Mouse (Mus musculus) G1E-ER4 (cell line): ENCODE measurements around the gene Thtpa. TPM values are rescaled to one million over a fixed set of nuclear protein-coding genes. Genes with fewer than 3 reads are reported as not detected.

Experiments used
- GATA1 ChIP-seq: IDR thresholded peaks from one replicate; pipeline ENCODE4 v1.8.0; 2012; ENCODE audit warnings: low read length, inconsistent platforms
- polyA plus RNA-seq: library from polyadenylated mRNA; stranded (reverse); fragments of >175 nt; gene quantifications from 2 replicates; pipeline ENCODE4 v1.2.3, GENCODE M21; 2012

Thtpa gene
- polyA plus RNA-seq, 1 experiment: 4.0 TPM

DNA sequence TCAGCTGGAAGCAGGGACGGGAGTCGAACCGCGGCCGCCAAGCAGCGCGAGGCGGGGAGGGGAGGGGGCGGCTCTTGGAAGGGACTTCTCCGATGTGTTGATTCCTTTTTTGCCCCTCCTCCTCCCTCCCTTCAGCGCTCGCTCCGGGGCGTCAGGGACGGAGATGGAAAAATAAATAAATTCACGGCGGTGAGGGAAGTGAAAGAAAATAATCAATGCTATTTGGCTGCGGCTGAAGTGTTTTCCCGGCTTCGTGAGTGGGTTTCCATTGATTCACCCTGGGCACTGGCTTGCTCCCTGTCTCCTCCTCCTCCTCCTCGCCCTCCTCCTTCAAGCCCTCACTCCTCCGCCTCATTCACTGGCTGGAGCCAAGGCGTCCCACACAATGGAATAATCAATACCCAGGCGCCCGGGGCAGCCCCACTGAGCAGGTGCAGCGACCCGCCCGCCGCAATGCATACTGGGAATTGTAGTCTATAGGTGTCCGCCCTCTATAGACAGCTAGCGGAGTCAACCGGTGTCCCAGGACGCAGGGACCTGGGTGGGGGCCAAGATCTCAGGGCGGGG is 2.5 kb upstream of the Thtpa start, which contains the start of gene Zfhx2:
TSS of gene Zfhx2 (minus strand) at position 314 of the 567 bp plus-strand sequence.
- TF ChIP-seq GATA1: no peak

DNA sequence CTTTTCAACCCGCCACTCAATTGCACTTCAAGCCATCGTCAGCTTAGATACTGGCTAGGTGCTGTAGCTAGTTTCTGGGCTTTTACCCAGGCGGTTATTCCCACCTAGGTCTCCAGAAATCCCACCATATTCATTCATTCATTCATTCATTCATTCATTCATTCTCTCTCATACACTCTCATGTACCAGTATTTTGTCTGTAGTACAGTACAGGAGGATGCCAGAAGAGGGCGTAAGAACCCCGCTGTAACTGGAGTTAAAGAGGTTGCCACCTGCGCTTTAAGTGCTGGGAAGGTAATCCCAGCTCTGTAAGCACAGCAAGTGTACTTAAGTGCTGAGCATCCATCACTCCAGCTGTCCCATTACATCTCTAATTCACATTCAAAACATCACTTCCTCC is 657 bp upstream of the Thtpa start:
- no peak for TF ChIP-seq GATA1

DNA sequence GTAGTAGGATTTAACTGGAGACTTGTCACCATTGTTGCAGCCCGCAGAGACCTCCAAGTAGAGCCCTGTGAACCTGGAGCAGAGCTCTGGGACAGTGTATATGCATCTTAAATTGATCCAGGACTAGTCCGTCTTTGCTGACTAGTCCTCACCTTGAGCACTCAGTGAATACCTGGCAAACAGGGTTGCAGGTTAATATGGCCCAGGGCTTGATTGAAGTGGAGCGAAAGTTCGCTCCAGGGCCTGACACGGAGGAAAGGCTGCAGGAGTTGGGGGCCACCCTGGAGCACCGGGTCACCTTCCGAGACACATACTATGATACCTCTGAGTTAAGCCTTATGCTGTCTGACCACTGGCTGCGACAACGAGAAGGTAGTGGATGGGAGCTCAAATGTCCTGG is 679 bp downstream of the Thtpa start:
- no peak for TF ChIP-seq GATA1

DNA sequence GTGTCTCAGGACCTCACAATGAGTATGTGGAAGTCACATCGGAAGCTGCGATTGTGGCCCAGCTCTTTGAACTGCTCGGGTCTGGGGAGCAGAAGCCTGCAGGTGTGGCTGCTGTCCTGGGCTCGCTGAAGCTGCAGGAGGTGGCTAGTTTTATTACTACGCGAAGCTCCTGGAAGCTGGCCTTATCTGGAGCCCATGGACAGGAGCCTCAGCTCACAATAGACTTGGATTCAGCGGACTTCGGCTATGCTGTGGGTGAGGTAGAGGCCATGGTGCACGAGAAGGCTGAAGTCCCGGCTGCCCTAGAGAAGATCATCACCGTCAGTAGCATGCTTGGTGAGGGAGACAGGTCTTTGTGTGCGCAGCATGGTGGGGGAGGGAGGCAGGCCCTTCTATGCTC is 1.1 kb downstream of the Thtpa start:
- no peak for TF ChIP-seq GATA1

DNA sequence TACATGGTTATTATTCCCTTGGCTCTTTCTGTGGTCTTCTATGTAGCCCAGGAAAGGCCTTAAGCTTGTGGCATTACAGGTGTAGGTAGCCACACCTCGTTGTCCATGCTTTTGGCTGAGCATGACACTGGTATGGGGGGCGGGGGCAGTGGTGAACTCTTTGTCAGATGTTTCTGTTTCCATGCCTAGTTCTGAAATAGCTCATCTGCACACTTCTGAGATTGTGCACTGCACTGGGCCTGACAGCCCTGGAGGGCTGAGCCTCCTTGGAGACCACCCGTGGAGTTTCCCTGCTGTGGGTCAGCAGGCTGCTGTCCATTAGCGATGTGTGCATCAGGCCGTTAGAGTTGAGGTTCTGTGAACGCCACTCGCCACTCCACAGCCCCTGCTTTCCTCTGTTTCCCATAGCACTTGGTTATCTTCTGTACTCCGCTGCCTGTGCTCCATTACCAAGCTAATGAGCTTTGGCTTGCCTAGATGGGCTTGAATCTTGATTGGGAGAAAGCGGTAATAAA is 2.0 kb downstream of the Thtpa start:
- no peak for TF ChIP-seq GATA1

DNA sequence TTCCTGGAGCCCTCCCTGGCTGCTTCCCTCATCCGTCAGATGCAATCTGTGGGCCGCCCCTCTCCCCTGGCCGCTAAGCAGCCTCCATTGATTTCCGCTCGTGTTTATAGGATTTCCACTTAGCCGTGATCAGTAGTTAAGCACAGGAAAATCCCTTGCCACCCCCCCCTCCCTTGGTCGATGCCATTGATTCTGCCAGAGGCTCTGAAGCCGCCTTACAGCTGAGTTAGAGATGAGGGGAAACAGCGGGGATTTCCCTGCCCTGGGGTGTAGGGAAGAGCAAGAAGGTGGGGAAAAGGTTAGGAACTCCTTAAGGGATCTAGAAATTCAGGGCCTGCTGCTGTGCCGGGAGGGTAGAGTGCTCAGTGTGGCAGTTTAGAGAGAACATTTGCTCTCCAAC is 3.1 kb downstream of the Thtpa start:
- no peak for TF ChIP-seq GATA1

DNA sequence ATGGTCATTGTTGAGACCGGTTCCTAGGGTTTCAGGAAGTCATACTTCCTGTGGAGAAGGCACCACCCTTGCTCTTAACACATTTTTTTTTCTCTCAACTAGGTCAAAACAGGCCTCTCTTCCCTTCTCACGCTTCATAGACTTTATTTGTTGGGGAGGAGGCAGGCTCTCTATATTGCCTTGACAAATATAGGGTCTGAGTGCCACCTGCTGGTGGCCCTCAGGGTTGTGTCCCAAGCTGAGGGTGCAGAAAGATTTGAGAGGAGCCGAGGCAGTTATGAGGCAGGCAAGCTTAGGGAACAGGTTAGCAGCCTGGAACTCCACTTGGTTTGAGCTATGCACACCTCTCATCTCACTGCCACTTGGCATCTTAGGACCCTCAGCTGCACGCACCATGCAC is 3.5 kb downstream of the Thtpa start:
- no peak for TF ChIP-seq GATA1

DNA sequence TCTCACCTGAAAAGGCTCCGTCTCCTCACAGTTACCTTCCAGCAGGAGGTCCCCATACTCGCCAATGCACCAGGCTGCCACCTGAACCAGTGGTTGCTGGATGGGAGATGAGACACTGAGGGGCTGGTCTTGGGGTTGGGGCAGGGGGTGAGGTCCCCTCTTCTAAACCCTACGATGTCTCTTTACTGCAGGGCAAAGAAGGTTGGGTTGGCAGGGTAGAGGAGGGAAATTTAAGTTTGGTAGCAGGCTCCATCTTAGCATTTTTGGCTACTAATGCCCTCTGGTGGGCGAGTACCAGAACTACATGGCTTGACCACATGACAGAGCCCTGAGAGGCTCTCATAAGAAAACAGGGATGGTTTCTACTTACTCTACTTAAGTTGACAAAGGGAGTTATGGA is 7.0 kb downstream of the Thtpa start:
- TF ChIP-seq GATA1: no peak

DNA sequence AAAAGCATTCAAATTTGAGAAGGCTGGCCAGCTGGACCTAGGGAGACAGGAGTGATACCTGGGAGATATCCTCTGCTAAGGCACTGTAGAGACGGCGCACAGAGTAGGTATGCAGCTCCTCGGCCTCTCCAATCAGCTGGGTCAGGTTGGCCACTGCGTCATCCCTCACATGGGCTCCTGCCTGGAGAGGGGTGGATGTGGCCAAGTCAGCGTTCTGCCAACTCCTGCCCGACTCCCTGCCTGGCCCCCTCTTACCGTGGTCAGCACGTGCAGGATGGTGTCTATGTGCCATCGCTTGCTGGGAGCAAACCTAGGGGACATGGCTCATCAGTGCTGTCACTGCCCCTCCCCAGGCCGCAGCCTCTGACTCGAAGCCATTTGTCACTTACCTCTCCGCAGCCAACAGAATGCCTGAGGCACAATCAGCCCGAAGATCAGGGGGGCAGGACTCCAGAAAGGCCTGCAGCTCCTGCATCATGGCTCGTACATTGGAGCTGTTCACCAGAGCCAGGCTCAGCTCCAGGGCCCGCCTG is 7.7 kb downstream of the Thtpa start:
- TF ChIP-seq GATA1: no peak

DNA sequence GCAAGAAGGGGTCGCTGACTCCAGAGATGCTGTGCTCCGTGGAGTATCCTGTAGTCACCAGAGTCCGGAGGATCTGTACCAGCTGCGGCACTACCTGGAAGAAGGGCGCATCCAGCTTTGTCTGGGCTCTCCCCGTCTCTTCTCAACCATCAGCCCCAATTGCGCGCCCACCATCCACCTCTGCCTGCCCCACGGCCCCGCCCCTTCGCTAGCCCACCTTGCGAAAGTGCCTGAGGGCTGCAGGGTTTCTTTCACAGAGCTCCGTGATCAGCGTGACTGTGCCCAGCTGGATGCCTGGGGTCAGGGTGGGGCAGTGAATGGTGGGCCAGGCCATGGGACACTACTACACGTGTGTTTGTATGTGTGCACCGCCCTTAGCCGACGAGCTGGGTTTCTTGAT is 9.8 kb downstream of the Thtpa start:
- no peak for TF ChIP-seq GATA1

DNA sequence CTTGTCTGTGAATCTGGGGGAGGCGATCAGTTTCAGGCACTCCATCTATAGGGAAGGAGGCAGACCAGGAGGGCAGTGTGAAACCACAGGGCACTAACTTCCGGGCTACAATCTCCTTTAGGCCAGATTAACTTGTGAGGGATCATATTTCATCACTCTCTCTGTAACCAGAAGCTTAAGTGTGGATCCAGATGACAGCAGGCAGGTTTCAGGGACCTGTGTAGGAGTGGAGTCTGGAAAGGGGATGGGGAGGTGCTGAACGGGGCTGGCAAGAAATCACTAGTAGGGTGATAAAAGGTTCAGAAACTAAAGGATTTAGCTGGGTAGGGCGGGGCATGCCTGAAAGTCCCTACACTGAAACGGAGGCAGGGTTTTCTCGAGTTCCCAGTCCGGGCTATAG is 10.8 kb downstream of the Thtpa start:
- TF ChIP-seq GATA1: no peak

DNA sequence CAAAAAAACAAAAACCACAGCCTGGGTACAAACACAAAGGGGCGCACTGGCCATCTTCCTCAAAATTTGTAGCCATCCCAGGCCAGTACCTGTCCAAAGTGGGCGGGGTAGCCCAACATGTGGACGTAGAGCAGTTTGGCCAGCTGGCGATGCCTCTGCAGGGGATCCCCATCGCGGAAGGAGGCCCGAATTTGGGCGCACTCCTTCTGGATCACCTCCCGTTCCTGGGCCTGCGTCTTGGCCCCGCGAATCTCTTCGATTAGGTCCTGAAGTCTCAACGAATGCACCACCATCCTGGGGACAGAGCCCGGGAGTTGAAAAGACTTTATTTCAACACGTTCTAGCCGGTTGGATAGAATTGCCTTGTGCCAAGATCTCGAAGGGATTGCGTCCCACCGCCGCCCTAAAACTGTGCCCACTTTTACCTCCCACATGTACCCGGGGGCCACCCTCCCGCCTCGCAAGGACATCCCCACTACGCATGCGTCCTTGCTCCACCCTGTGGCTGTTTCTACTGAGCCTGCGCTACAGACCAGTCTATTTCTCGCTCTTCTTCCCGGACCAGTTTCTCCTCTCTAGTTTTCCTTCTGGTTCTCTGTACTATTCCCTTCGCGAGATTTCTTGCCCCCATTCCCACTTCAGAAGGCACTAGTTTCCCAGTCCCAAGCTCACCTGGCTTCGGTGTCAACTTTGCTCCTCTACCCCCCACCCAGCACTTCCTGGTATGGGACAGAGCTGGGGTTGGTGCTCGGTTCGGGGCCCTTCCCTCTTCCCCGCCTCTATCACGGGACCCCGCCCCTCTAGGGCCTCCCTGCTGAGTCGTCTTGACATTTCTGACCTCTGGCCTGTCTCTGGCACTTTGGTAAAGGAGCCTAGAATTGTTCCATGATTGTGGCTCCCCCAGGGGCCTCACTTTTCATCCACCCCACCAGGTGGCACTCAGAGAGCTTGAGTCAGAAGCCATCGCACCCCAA is 11.5 kb downstream of the Thtpa start, which contains the start of gene Ap1g2:
TSS of gene Ap1g2 (minus strand) at position 758 of the 974 bp plus-strand sequence.
- TF ChIP-seq GATA1: no peak

DNA sequence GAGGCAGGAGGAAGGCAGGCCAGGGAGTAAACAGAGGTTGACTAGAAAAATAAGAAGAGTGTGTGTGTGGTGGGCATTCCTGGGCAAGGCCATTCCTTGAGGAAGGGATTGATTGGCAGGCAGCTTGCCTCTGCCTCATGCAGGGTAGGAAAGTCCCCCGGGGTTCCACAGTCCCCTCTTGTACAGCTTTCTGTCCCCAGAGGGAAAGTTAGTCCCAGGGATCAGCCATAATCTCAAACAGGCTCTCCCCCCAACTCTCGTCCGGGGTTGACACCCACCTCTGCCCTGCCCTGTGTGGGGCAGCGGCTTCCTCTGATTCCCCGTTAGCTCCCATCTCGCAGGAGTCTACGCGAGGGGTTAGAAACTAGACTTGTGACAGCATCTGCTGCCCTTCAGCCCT is 12.4 kb downstream of the Thtpa start:
- no peak for TF ChIP-seq GATA1

DNA sequence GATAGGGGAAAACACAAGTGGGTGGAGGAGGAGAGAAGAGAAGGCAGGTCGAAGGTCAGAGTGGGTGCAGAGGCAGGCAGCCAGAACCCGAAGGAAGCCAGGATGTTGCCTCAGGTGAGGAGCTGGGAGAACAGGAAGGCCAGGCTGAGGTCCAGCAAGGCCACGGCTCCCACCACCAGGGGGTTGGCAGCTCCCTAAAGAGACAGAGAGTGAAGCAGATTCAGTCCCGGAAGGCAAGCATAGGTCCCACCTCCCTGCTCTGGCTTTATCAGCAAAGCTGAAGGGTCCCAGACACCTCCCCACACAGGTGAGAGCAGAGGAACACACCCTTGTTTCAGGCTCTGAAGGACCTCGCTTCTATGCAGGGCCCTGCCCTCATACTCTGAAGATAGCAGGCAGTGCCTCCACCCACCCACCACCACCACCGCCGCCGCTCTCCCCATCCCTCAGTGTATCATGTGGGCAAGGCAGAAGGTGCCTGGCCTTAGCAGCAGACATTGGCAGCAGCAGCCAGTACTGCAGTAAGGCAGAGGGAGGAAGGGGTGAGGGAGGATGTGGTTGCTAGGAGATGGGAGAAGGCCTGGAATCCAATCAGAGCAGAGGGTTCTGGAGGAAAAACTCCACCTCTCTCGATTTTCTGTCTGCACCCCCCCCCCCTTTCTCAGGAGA is 13.8 kb downstream of the Thtpa start:
- no peak for TF ChIP-seq GATA1

DNA sequence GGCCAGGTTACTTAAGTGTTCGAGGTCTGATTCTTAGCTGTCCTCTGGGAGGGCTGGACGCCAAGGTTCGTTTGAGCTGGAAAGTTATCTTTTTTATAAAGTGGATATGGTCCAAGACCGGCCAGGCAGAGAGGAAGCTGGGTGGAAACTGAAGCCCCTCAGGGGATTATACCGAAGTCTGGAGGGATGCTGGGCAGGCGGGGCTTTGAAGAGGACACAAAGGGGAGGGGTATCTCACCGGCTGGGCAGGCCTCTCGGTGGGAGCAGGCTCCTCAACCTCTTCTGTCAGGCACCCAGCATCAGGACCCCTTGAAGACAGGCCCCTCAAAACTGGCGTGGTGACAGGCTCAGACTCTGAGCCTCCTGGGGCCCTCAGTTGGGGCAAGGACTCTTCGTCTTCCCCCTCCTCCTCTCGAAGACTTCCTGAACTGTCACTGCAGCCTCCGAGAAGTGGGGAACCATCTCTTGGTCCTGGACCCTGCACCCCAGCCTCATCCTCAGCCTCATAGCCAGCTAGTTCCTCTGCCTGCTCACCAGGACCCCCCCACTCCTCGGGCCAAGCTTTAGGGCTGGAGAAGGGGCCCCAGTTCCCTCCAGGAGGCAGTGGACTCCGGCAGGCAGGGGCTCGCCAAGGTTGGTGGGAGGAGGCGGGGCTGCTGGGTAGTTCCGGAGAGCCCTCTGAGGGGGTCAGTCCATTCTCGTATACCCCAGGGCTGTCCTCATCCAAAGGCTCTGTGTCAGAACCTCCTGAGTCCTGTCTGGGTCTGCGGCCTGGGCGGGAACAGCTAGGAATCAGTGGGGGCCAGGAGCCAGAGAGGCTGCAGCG is 14.7 kb downstream of the Thtpa start:
- TF ChIP-seq GATA1: no peak

DNA sequence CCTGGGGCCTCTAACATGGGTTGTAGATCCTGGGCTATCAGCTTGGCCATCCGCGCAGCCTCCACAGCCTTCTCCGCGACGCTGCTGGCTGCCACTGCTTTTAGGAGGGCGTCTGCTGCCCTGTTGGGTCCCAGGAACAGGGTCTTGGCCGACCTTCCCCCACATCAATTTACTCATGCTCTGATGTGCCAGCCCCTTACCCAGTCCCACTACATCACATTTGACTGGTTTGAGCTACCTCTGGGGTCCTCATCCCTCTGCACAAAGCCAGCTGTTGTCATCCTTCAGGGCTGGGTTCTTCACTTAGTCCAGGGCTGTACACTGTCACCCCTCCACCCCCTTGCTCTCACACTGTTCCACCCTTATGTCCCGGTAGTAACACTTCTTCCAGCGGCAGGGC is 15.5 kb downstream of the Thtpa start:
- no peak for TF ChIP-seq GATA1
